Mouse (Mus musculus) limb, embryonic 15.5 days (tissue): Measurements from ENCODE around the gene Fabp2. TPM values are rescaled to one million over a fixed set of nuclear protein-coding genes. Genes with fewer than 3 reads are reported as not detected.

Source experiments
- ATAC-seq: fragments of 200-750 bp; cut with Nextera tagmentation; 2 replicates; pipeline ENCODE4 v1.8.0; 2017; ENCODE audit warnings: low read depth, moderate TSS enrichment; ENCODE audit not compliant: insufficient number of reproducible peaks, low FRiP score, low TSS enrichment
- H3K27ac ChIP-seq: fragments of 300-500 bp; sonication (generic); 2 replicates; pipeline ENCODE4 v1.5.1; 2015; ENCODE audit warnings: moderate library complexity, mild to moderate bottlenecking, inconsistent platforms
- H3K27me3 ChIP-seq: fragments of 300-500 bp; sonication (generic); 2 replicates; pipeline ENCODE4 v1.6.1; 2015; ENCODE audit warnings: inconsistent platforms
- H3K36me3 ChIP-seq: fragments of 300-500 bp; sonication (generic); 2 replicates; pipeline ENCODE4 v1.6.1; 2015; ENCODE audit warnings: inconsistent platforms
- H3K4me1 ChIP-seq: fragments of 300-500 bp; sonication (generic); 2 replicates; pipeline ENCODE4 v1.6.1; 2015; ENCODE audit warnings: inconsistent platforms
- H3K4me2 ChIP-seq: fragments of 300-500 bp; sonication (generic); 2 replicates; pipeline ENCODE4 v1.6.1; 2015; ENCODE audit warnings: mild to moderate bottlenecking, inconsistent platforms
- H3K4me3 ChIP-seq: fragments of 300-500 bp; sonication (generic); 2 replicates; pipeline ENCODE4 v1.5.1; 2015; ENCODE audit warnings: mild to moderate bottlenecking, inconsistent platforms
- H3K9ac ChIP-seq: fragments of 300-500 bp; sonication (generic); 2 replicates; pipeline ENCODE4 v1.6.1; 2015; ENCODE audit warnings: inconsistent platforms
- H3K9me3 ChIP-seq: fragments of 300-500 bp; sonication (generic); 2 replicates; pipeline ENCODE4 v1.6.1; 2016; ENCODE audit warnings: inconsistent platforms
- WGBS: fragments of 180-500 bp; shearing (Covaris S2); methylation state at CpG from one replicate; pipeline ENCODE4 v1.1.7; 2015; 5-methylcytosine and 5-hydroxymethylcytosine counted together
- polyA plus RNA-seq: library from polyadenylated mRNA; unstranded; fragments of >200 nt; fragmentation: Nextera tagmentation; extraction: Ambion mirVana; gene quantifications from 2 replicates; pipeline ENCODE4 v1.2.1, GENCODE M21; 2015

Fabp2 gene
- polyA plus RNA-seq, result not detected in 2 replicates

- H3K27ac ChIP-seq, result no peak within 1 kb of the TSS
- ATAC-seq, result no peak
- no peaks in the 10 kb centered on the region for H3K9me3 ChIP-seq
- 91% methylated on average over 3 of the region's 3 CpGs for WGBS
- H3K9ac ChIP-seq, result no peak within 1 kb of the TSS
- H3K4me2 ChIP-seq, result no peak within 1 kb of the TSS
- H3K36me3 ChIP-seq, result no peaks in the 10 kb centered on the region
- H3K4me1 ChIP-seq, result no peaks in the 10 kb centered on the region
- no peaks in the 10 kb centered on the region for H3K27me3 ChIP-seq
- H3K4me3 ChIP-seq, result no peak within 1 kb of the TSS
Measured at GRCm38 (mm10) chr3:122894772-122895171, at the start of gene Fabp2. Gene Fabp2, plus strand, starts transcription at chr3:122895072.

- H3K27ac ChIP-seq, result no peak overlapping the region
Measured at GRCm38 (mm10) chr3:122848410-122849034, 46.4 kb upstream of the Fabp2 start.

DNA sequence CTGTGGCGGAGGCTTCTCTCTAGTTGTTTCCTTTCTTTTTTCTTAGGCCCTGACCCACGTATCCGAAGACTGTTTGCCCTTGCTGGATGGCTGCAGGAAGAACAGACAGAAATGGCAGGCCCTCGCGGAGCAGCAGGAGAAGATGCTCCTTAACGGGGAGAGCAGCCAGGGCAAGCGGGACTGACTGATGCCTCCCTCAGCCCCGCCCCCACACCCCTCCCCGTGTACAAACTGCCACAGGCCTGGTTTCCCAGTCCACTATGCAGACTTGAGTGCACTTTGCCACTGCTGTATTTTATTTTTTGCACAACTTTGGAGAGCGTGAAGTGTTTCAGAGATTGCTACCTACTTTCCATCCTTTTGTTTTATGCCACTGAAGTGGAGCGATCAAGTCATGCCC, 39.7 kb upstream of the Fabp2 start:
- Histone ChIP-seq H3K9ac (no peak overlapping the region), H3K27me3 (no peaks in the 10 kb centered on the region), H3K4me2 (no peak overlapping the region), H3K36me3 (no peaks in the 10 kb centered on the region), H3K9me3 (no peaks in the 10 kb centered on the region), H3K4me3 (no peak overlapping the region), H3K27ac (no peak overlapping the region), H3K4me1 (no peaks in the 10 kb centered on the region)
- no peak for ATAC-seq
- 61% methylated on average over 11 of the region's 11 CpGs for WGBS

More at GRCm38 (mm10) chr3:122848410-122849034, 46.4 kb upstream of the Fabp2 start:
- Histone ChIP-seq H3K4me3 (no peak overlapping the region), H3K4me1 (0 out of 2 replicates have a peak, but pooled peaks cover 4% of the 10 kb centered on the region), H3K36me3 (peaks cover 6% of the 10 kb centered on the region), H3K9ac (no peak overlapping the region), H3K4me2 (no peak overlapping the region), H3K27me3 (no peaks in the 10 kb centered on the region), H3K9me3 (no peaks in the 10 kb centered on the region)
- WGBS, result 52% methylated on average over 5 of the region's 5 CpGs
- no peak for ATAC-seq

- no peaks in the 10 kb centered on the region for H3K27me3 ChIP-seq
- no peaks in the 10 kb centered on the region for H3K36me3 ChIP-seq
- no peak overlapping the region for H3K4me3 ChIP-seq
- no peaks in the 10 kb centered on the region for H3K9me3 ChIP-seq
- H3K4me1 ChIP-seq, result no peaks in the 10 kb centered on the region
- H3K4me2 ChIP-seq, result no peak overlapping the region
- no peak for ATAC-seq
- H3K9ac ChIP-seq, result no peak overlapping the region
- no peak overlapping the region for H3K27ac ChIP-seq
- 51% methylated on average over 2 of the region's 2 CpGs for WGBS
Measured at GRCm38 (mm10) chr3:122859829-122860228, 35.0 kb upstream of the Fabp2 start.

DNA sequence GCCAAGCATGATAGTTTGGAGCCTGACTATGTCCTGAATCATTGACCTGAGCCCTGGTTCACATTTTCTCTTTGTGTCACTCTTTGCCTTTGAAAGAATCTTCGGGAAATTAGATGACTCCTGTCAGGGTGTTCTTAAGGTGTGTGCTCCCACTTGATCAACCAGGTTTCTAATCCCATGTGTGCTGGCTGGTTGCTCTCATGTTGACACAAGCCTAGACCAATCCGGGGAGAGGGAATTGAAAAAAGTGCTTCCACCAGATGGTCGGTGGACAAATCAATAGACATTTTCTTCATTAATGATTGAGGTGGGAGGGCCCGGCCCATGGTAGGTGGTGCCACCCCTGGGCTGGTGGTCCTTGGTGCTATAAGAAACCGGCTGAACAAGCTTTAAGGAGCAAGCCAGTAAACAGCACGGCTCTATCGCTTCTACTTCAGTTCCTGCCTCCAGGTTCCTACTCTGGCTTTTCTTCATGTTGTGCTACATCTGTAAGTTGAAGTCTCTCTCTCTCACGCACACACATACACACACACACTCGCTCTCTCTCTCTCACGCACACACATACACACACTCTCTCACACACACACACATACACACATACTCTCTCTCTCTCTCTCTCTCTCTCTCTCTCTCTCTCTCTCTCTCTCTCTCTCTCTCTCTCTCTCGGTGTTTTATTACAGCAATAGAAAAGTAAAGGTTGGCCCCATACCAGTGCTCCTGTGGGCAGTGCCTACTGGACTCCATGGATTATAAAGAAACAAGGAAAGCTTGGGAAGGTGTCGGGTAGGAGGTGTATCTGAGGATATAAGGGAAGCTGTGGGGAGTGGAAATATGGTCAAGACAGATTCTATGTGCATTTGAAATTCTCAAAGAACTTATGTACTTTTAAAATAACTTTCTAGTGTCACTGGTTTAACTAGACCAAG, 34.0 kb upstream of the Fabp2 start:
- Histone ChIP-seq H3K4me2 (no peak overlapping the region), H3K36me3 (no peaks in the 10 kb centered on the region), H3K27me3 (no peaks in the 10 kb centered on the region), H3K4me1 (no peaks in the 10 kb centered on the region), H3K9ac (no peak overlapping the region), H3K9me3 (no peaks in the 10 kb centered on the region), H3K4me3 (no peak overlapping the region), H3K27ac (no peak overlapping the region)
- no peak for ATAC-seq
- 83% methylated on average over 12 of the region's 12 CpGs for WGBS

DNA sequence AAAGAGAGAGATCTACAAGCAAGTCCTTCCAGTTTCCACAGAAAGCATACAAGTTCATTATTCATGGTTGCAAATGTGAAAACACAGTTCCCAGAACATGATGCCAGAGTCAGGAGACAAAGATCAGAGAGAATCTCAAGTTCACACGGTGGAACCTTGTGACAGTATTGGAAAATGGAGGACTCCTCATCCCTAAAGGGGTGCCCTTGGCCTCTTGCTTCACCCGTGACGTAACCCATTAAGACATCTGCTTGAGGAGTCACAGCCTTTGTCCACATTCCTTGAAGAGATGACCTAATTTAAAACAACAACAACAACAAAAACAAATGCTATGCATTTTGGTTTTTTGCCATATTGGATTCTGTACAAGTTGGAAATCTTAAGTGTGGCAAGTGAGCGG, 29.8 kb upstream of the Fabp2 start:
- no peak overlapping the region for H3K27ac ChIP-seq
- no peaks in the 10 kb centered on the region for H3K9me3 ChIP-seq
- H3K4me2 ChIP-seq, result no peak overlapping the region
- H3K4me3 ChIP-seq, result no peak overlapping the region
- no peaks in the 10 kb centered on the region for H3K36me3 ChIP-seq
- H3K9ac ChIP-seq, result no peak overlapping the region
- no peaks in the 10 kb centered on the region for H3K4me1 ChIP-seq
- no peaks in the 10 kb centered on the region for H3K27me3 ChIP-seq
- no peak for ATAC-seq
- 84% methylated on average over 4 of the region's 4 CpGs for WGBS

DNA sequence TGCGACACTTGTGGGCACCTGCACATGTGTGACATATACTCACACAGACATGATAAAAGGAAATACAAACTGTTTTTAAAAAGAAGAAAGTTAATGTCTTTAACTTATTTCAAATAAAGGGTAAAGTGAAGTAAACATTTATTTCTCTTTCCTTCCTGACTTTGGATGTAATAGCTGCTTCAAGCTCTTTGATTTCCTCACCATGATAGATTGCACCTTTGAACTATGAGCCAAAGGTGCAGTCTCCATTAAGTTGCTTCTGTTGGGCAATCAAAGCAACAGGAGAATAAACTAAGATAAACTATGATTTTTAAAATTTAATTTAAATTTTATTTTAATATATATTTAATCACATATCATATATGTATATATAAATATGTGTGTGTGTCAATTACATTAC, 26.6 kb upstream of the Fabp2 start:
- no peaks in the 10 kb centered on the region for H3K27me3 ChIP-seq
- H3K27ac ChIP-seq, result no peak overlapping the region
- no peak overlapping the region for H3K4me3 ChIP-seq
- no peak overlapping the region for H3K9ac ChIP-seq
- no peaks in the 10 kb centered on the region for H3K9me3 ChIP-seq
- H3K4me1 ChIP-seq, result no peaks in the 10 kb centered on the region
- no peak for ATAC-seq
- no peaks in the 10 kb centered on the region for H3K36me3 ChIP-seq
- no peak overlapping the region for H3K4me2 ChIP-seq
- 100% methylated on average over 1 of the region's 1 CpGs for WGBS

GRCm38 (mm10) chr3:122871596-122871995, 23.3 kb upstream of the Fabp2 start:
- ATAC-seq, result no peak
- WGBS, result 86% methylated on average over 1 of the region's 1 CpGs
- Histone ChIP-seq H3K36me3 (no peaks in the 10 kb centered on the region), H3K9me3 (no peaks in the 10 kb centered on the region), H3K4me2 (no peak overlapping the region), H3K4me3 (no peak overlapping the region), H3K27ac (no peak overlapping the region), H3K4me1 (no peaks in the 10 kb centered on the region), H3K27me3 (no peaks in the 10 kb centered on the region), H3K9ac (no peak overlapping the region)

DNA sequence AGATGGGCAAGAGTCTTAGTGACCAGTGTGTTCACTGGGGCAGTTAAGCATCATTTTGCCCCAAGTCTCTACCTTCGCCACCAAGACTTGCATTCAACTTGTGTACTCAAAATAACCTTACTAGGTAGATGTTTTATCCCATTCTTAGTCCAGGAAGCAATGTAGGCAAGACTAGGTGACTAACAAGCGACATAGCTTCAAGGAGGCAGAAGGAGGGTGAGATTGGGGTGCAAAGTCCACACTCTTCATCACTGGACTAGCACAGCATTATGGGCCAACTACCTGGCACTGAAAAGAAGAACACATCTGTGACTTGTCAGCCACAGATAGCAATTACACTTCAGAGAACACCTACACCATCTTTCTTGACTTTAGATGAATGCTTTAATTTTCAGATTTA, 18.0 kb upstream of the Fabp2 start:
- H3K27ac ChIP-seq, result no peak overlapping the region
- no peak for ATAC-seq
- H3K9me3 ChIP-seq, result no peaks in the 10 kb centered on the region
- no peaks in the 10 kb centered on the region for H3K36me3 ChIP-seq
- WGBS, result 86% methylated on average over 2 of the region's 2 CpGs
- H3K27me3 ChIP-seq, result no peaks in the 10 kb centered on the region
- H3K4me3 ChIP-seq, result no peak overlapping the region
- H3K4me1 ChIP-seq, result no peaks in the 10 kb centered on the region
- no peak overlapping the region for H3K4me2 ChIP-seq
- no peak overlapping the region for H3K9ac ChIP-seq

- no peak overlapping the region for H3K4me2 ChIP-seq
- WGBS, result 92% methylated on average over 3 of the region's 3 CpGs
- ATAC-seq, result no peak
Measured at GRCm38 (mm10) chr3:122877543-122877942, 17.3 kb upstream of the Fabp2 start.

DNA sequence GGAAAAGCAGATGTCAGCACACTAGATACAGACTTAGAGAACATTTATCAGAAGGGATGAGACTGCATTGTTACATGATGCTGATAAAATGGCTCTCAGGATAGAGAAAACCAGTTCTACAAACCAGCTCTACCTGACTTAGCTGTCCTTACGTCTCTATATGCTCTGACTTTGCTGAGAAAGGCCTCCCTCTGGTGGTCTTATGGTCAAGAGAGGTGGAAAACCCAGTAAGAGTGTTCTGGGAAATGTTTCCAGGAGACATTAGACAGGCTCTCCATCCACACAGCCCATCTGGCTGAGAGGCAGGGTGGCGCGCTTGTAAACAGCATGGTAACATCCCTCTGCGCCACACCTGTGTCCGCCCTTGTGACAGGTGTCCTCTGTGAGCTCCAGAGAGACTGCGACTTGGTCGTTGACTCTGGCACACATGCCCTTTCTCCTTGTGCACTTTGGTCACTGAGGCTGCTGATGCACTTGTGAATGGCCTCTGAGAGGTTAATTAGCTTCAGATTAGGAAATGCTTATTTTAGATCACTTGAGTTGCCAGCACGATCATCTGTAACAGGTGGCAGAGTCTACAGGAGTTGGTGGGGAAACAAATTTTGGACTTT, 16.1 kb upstream of the Fabp2 start:
- H3K4me1 ChIP-seq, result no peaks in the 10 kb centered on the region
- H3K4me2 ChIP-seq, result no peak overlapping the region
- no peak for ATAC-seq
- H3K36me3 ChIP-seq, result no peaks in the 10 kb centered on the region
- H3K9me3 ChIP-seq, result no peaks in the 10 kb centered on the region
- H3K27ac ChIP-seq, result no peak overlapping the region
- no peak overlapping the region for H3K4me3 ChIP-seq
- WGBS, result 84% methylated on average over 8 of the region's 8 CpGs
- H3K27me3 ChIP-seq, result no peaks in the 10 kb centered on the region
- H3K9ac ChIP-seq, result no peak overlapping the region

More at GRCm38 (mm10) chr3:122877543-122877942, 17.3 kb upstream of the Fabp2 start:
- Histone ChIP-seq H3K27me3 (no peaks in the 10 kb centered on the region), H3K27ac (no peak overlapping the region), H3K36me3 (no peaks in the 10 kb centered on the region), H3K4me3 (no peak overlapping the region), H3K9ac (no peak overlapping the region), H3K4me1 (no peaks in the 10 kb centered on the region), H3K9me3 (no peaks in the 10 kb centered on the region)
